Mouse (Mus musculus) hindbrain, embryonic 10.5 days (tissue): ENCODE data around the gene Ccl24. TPM values are rescaled to one million over a fixed set of nuclear protein-coding genes. Genes with fewer than 3 reads are reported as not detected.

Experiments used
- DNase-seq: peaks from one replicate; pipeline ENCODE4 v3.0.0-alpha.2; 2017; ENCODE audit warnings: low spot score
- H3K27ac ChIP-seq: fragments of 300-500 bp; sonication (generic); 2 replicates; pipeline ENCODE4 v1.5.1; 2016; ENCODE audit warnings: mild to moderate bottlenecking, moderate library complexity
- H3K27me3 ChIP-seq: fragments of 300-500 bp; sonication (generic); 2 replicates; pipeline ENCODE4 v1.6.1; 2016; ENCODE audit warnings: mild to moderate bottlenecking; ENCODE audit not compliant: poor library complexity, insufficient read depth, severe bottlenecking
- H3K36me3 ChIP-seq: fragments of 300-500 bp; sonication (generic); 2 replicates; pipeline ENCODE4 v1.6.1; 2016; ENCODE audit warnings: mild to moderate bottlenecking, moderate library complexity
- H3K4me1 ChIP-seq: fragments of 300-500 bp; sonication (generic); replicated peaks from 2 replicates; pipeline ENCODE4 v1.6.1; 2016; ENCODE audit warnings: mild to moderate bottlenecking
- H3K4me3 ChIP-seq: fragments of 300-500 bp; sonication (generic); 2 replicates; pipeline ENCODE4 v1.5.1; 2016; ENCODE audit warnings: mild to moderate bottlenecking, moderate library complexity
- H3K9me3 ChIP-seq: fragments of 300-500 bp; sonication (generic); 2 replicates; pipeline ENCODE4 v1.6.1; 2016; ENCODE audit warnings: mild to moderate bottlenecking, moderate library complexity
- WGBS: fragments of 180-500 bp; shearing (Covaris S2); methylation state at CpG from one replicate; pipeline ENCODE4 v1.1.7; 2016; 5-methylcytosine and 5-hydroxymethylcytosine counted together
- polyA plus RNA-seq: library from polyadenylated mRNA; unstranded; fragments of >200 nt; fragmentation: Nextera tagmentation; extraction: Ambion mirVana; gene quantifications from 2 replicates; pipeline ENCODE4 v1.2.1, GENCODE M21; 2016

Ccl24 gene
- polyA plus RNA-seq, 1 experiment from 2014 or later, result 1.9 TPM

- no peaks in the 10 kb centered on the region for H3K9me3 ChIP-seq
- H3K27ac ChIP-seq, result no peak overlapping the region
- H3K4me3 ChIP-seq, result no peak overlapping the region
- H3K36me3 ChIP-seq, result no peaks in the 10 kb centered on the region
- H3K4me1 ChIP-seq, result no peaks in the 10 kb centered on the region
- WGBS, result 79% methylated on average over 10 of the region's 10 CpGs
- no peak for DNase-seq
- no peaks in the 10 kb centered on the region for H3K27me3 ChIP-seq
Measured at GRCm38 (mm10) chr5:135537794-135538214, 35.0 kb downstream of the Ccl24 start.

GRCm38 (mm10) chr5:135537326-135537725 is 35.5 kb downstream of the Ccl24 start:
- no peaks in the 10 kb centered on the region for H3K9me3 ChIP-seq
- H3K27ac ChIP-seq, result no peak overlapping the region
- no peaks in the 10 kb centered on the region for H3K4me1 ChIP-seq
- no peaks in the 10 kb centered on the region for H3K36me3 ChIP-seq
- DNase-seq, result no peak
- 80% methylated on average over 4 of the region's 4 CpGs for WGBS
- H3K27me3 ChIP-seq, result no peaks in the 10 kb centered on the region
- H3K4me3 ChIP-seq, result no peak overlapping the region

- H3K27me3 ChIP-seq, result no peaks in the 10 kb centered on the region
- DNase-seq, result no peak
- H3K9me3 ChIP-seq, result no peaks in the 10 kb centered on the region
- no peaks in the 10 kb centered on the region for H3K4me1 ChIP-seq
- H3K4me3 ChIP-seq, result no peak overlapping the region
- 0 out of 2 replicates have a peak, but pooled peaks cover 5% of the 10 kb centered on the region for H3K36me3 ChIP-seq
- H3K27ac ChIP-seq, result no peak overlapping the region
Measured at GRCm38 (mm10) chr5:135535867-135536266, 37.0 kb downstream of the Ccl24 start.

GRCm38 (mm10) chr5:135533431-135533830 is 39.4 kb downstream of the Ccl24 start:
- Histone ChIP-seq H3K36me3 (0 out of 2 replicates have a peak, but pooled peaks cover 5% of the 10 kb centered on the region), H3K27me3 (no peaks in the 10 kb centered on the region), H3K4me1 (no peaks in the 10 kb centered on the region), H3K27ac (no peak overlapping the region), H3K9me3 (no peaks in the 10 kb centered on the region), H3K4me3 (no peak overlapping the region)
- no peak for DNase-seq
- WGBS, result 80% methylated on average over 10 of the region's 10 CpGs

GRCm38 (mm10) chr5:135531306-135531845 is 41.5 kb downstream of the Ccl24 start:
- Histone ChIP-seq H3K27me3 (no peaks in the 10 kb centered on the region), H3K9me3 (no peaks in the 10 kb centered on the region), H3K4me3 (no peak overlapping the region), H3K27ac (no peak overlapping the region), H3K36me3 (0 out of 2 replicates have a peak, but pooled peaks cover 5% of the 10 kb centered on the region), H3K4me1 (no peaks in the 10 kb centered on the region; the same call in none of the 2 replicates)
- 90% methylated on average over 11 of the region's 11 CpGs for WGBS
- DNase-seq, result no peak

GRCm38 (mm10) chr5:135529964-135530363 is 42.9 kb downstream of the Ccl24 start:
- no peak for DNase-seq
- Histone ChIP-seq H3K4me1 (no peaks in the 10 kb centered on the region; the same call in none of the 2 replicates), H3K36me3 (0 out of 2 replicates have a peak, but pooled peaks cover 5% of the 10 kb centered on the region), H3K4me3 (no peak overlapping the region), H3K27ac (no peak overlapping the region), H3K9me3 (no peaks in the 10 kb centered on the region), H3K27me3 (no peaks in the 10 kb centered on the region)
- WGBS, result 88% methylated on average over 2 of the region's 2 CpGs

- Histone ChIP-seq H3K4me1 (no peaks in the 10 kb centered on the region; the same call in none of the 2 replicates), H3K27ac (no peak overlapping the region), H3K36me3 (0 out of 2 replicates have a peak, but pooled peaks cover 5% of the 10 kb centered on the region), H3K9me3 (no peaks in the 10 kb centered on the region), H3K4me3 (no peak overlapping the region), H3K27me3 (no peaks in the 10 kb centered on the region)
- WGBS, result 75% methylated on average over 3 of the region's 3 CpGs
- no peak for DNase-seq
Measured at GRCm38 (mm10) chr5:135529310-135529709, 43.5 kb downstream of the Ccl24 start.

- Histone ChIP-seq H3K36me3 (peaks cover 7% of the 10 kb centered on the region; the same call in 1 of the 2 replicates), H3K4me3 (no peak overlapping the region), H3K9me3 (no peaks in the 10 kb centered on the region), H3K27me3 (no peaks in the 10 kb centered on the region), H3K27ac (no peak overlapping the region), H3K4me1 (no peaks in the 10 kb centered on the region; the same call in none of the 2 replicates)
- DNase-seq, result no peak
- 41% methylated on average over 7 of the region's 7 CpGs for WGBS
Measured at GRCm38 (mm10) chr5:135527986-135528385, 44.9 kb downstream of the Ccl24 start.

GRCm38 (mm10) chr5:135524660-135525560 is 47.9 kb downstream of the Ccl24 start:
- no peaks in the 10 kb centered on the region for H3K9me3 ChIP-seq
- H3K4me3 ChIP-seq, result no peak overlapping the region
- no peak for DNase-seq
- no peaks in the 10 kb centered on the region; the same call in none of the 2 replicates for H3K4me1 ChIP-seq
- WGBS, result 85% methylated on average over 11 of the region's 11 CpGs
- H3K27ac ChIP-seq, result no peak overlapping the region
- H3K27me3 ChIP-seq, result no peaks in the 10 kb centered on the region
- peaks cover 2% of the 10 kb centered on the region; the same call in 1 of the 2 replicates for H3K36me3 ChIP-seq

GRCm38 (mm10) chr5:135524087-135524486 is 48.8 kb downstream of the Ccl24 start:
- no peaks in the 10 kb centered on the region for H3K27me3 ChIP-seq
- 90% methylated on average over 2 of the region's 2 CpGs for WGBS
- H3K27ac ChIP-seq, result no peak overlapping the region
- no peaks in the 10 kb centered on the region; the same call in none of the 2 replicates for H3K4me1 ChIP-seq
- no peak for DNase-seq
- H3K9me3 ChIP-seq, result no peaks in the 10 kb centered on the region
- H3K4me3 ChIP-seq, result no peak overlapping the region
- peaks cover 2% of the 10 kb centered on the region; the same call in 1 of the 2 replicates for H3K36me3 ChIP-seq

- Histone ChIP-seq H3K36me3 (peaks cover 6% of the 10 kb centered on the region; the same call in 1 of the 2 replicates), H3K4me1 (no peaks in the 10 kb centered on the region), H3K27ac (no peak overlapping the region), H3K4me3 (no peak overlapping the region), H3K27me3 (no peaks in the 10 kb centered on the region), H3K9me3 (no peaks in the 10 kb centered on the region)
- WGBS, result 75% methylated on average over 9 of the region's 9 CpGs
- DNase-seq, result no peak
Measured at GRCm38 (mm10) chr5:135522111-135522722, 50.6 kb downstream of the Ccl24 start.
